Mouse (Mus musculus): Measurements from ENCODE around the gene Nagk.
"Not testable (repeated sequence)": the region's sequence is repeated elsewhere in the genome, so short reads cannot be mapped to it uniquely, and the experiment has no call there.

The Nagk gene

DNA sequence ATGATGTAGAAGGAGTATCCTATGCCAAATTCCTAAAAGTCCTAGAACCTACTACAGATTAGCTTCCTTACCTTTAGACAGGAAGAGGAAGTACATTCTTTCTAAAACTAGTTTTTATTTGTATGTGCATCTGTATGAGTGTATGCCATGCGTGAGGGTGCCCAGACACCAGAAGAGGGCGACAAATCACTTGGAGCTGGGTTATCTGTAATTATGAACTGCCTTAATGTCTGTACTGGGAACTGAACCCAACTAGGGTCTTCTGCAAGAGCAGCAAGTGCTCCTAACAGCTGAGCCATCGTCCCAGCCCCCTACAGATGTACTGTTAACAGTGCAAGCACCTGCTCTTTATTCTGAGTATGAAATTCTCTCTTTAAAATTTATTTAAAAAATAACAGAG is 21.0 kb downstream of the Nagk start:
- DNase-seq (ENCODE audit: low spot score in 2 of 2): no peak

DNA sequence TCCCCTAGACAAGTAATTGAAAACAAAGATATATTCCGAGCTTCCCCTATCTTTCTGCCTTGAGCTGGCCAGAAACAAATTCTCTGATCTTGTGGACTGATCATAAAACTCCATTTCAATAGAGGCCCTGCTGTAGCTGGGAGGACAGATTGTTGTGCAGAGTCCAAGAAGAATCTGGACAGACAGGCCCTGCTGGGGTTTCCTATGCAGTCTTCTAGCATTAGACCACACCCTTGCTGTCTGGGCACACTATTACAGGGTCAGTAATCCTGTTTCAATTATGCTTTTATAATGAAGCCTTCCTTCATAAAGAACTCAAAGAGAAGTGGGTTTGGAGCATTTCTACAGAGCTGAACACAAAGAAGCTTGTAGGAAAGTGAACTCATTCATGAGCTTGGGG is 24.2 kb downstream of the Nagk start:
- DNase-seq (ENCODE audit: low spot score in 2 of 2): no peak

DNA sequence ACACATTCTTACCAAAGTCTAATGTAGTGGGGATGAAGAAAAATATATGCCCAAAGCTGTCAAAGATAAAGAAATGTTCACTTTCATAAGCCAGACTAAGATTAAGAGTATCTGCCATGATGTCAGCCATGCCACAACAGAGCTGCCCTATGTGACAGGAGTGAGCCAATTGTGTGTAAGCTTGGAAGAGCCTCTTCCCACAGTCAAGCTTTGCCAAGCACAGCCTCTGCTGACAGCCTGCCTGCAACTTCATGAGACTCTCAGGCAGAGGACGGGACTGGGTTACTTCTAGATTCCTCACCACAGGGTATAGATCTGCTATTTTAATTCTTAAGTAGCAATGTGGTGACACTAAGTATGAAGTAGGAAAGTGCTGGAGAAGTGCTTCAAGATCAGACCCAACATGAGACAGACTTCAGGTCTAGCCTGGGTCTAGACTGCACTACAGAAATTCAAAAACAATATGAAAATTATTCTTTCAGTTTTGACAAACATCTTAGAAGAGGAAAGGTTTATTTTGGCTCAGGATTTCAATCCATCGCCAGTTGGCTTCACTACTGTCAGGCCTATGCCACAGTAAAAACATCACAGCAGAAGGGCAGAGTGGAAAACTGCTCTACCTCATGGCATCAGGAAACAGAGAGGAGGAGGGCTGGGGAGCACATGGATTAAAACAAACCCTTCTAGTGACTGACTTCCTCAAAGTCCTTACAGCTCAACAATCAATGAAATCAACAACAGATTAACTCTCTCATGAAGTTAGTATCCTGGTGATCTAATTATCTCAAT is 26.1 kb downstream of the Nagk start:
- no peak for DNase-seq (ENCODE audit: low spot score in 2 of 2)

DNA sequence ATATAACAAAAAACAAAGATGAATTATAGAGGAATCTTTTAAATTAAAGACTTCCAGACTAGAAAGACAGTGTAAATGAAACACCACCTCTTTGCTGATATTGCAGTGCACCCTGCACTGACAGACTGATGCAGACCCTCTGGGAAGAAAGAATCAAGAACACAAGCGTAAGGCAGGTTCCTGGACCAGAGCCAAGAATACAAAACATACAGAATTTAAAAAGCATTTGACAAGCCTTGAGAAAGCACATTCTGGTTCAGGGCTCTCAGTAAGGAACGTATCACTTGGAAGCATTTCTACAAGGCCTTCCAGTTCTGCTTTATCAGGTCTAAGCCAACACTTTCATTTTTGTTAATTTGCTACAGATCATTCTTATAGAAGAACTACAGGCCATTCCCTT is 27.1 kb downstream of the Nagk start:
- no peak for DNase-seq (ENCODE audit: low spot score in 2 of 2)

DNA sequence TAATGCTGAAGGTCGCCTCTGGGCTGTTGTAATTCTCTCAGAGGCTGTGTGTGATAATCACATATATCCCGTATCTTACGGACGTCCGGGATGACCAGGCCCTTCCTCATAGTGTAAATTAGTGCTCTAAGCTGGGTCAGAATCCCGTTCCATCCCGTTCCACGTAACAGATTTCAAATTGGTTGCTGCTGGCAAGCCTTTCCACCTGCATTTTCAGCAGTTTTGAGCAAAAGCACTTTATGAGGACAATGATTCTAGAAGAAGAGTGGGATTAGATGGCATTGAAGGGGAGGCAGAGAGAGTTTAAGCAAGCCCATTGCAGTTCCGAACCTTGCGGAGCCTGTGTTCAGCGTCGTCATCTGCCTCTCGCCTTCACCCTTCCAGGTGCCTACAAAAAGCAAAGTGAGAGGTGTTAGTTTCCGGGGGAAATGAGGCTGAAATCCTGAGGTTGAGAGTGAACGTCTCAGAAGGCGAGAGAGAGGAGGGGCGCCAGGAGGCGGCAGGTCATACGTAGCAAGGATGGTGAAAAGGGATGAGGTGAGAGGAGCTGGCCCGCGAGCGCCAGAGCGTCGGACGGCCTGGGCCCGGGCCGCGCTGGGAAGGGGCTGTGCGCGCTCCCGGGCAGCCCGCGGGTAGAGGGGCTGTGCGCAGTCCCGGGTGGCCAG is 36.3 kb downstream of the Nagk start:
- peak; percentile 59 to 63 for DNase-seq (ENCODE audit: low spot score in 2 of 2)

DNA sequence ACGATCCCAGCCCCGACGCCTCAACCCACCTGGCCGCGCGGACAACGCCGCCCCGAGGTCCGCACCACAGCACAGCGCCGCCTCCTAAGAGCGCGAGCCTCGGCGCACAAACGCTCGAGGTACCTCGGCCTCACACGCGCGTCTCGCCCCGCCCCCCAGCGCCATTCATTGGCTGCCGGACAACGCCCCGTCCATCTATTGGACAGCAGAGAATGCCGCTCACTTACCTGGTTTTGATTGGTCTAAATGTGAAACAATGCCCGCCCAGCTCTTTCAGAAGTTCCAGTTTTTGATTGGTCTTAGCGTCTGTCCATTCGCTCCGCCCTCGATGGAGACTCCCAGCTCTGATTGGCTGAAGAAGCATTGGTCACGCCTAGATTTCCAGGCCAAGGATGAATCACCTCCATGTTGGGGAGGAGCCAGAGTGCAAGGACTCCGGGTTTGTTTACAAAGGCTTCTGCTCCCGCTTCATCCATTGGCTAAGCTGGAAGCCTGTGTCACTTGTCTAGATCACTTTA is 36.9 kb downstream of the Nagk start, which contains the start of gene Paip2b:
Paip2b (minus strand) TSS at position 136 of the 518 bp plus-strand sequence.
- DNase-seq (ENCODE audit: low spot score in 2 of 2): peak; percentile 98 to 99

DNA sequence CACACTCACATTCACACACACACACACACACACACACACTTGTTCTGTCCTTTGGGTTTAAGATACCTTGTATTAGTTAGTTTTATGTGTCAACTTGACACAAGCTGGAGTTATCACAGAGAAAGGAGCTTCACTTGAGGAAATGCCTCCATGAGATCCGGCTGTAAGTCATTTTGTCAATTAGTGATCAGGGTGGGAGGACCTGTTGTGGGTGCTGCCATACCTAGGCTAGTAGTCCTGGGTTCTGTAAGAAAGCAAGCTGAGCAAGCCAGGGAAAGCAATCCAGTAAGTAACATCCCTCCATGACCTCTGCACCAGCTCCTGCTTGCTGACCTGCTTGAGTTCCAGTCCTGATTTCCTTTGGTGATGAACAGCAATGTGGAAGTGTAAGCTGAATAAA is 37.6 kb downstream of the Nagk start:
- DNase-seq (ENCODE audit: low spot score in 2 of 2): not testable (repeated sequence)

DNA sequence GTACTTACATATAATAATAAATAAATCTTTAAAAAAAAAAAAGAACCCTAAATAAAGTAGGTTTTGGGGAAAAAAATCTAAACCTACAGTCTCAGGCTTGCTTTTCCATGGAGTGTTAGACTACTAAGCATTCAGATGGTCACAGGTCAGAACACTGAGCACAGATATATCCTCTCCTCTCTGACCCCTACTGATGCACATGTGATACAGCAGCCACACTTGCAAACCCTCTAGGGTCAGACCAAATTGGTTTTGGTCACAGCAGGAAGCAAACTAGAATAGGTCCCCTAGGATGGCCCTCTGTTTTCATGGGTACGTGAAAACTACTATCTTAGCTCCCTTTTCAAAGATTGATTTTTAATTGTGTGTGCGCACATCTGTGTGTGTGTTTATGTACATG is 42.0 kb downstream of the Nagk start:
- DNase-seq (ENCODE audit: low spot score in 2 of 2): no peak

DNA sequence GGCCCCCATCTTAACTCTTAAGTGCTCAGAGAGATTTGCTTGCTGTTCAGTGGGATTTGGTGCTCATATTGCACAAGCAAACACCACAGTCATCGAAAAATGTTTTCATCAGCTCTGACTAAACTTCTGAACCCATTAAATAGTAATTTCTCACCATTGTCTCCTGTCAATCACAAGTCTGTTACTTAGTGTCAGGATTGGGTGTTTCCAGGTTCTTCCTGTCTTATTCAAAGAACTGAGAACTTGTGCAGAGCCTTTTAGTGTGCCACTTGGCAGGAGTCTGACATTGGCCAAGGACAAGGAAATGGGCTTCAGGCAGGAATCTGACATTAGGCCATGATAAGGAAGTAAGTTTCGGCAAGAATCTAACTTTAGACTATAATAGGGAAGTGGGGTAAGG is 43.3 kb downstream of the Nagk start:
- no peak for DNase-seq (ENCODE audit: low spot score in 2 of 2)

DNA sequence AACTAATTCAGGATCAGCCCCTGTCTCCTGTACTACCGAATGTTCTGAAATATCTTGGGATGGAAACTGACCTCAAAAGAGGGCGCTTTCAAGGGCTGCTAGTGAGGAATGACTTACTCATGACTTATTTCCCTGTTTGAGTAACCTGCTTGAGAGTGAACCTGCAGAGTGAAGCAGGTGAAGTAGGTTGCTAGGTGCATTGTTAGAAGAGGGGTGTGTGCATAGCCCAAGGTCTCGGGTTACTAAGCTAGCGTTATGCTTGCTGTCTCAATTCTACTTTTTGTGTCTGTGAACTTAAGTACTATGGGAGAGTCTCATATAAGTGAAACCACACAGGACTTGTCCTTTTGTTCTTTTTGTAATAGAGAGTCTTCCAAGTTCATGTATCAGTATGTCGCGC is 45.3 kb downstream of the Nagk start:
- DNase-seq (ENCODE audit: low spot score in 2 of 2): no peak

DNA sequence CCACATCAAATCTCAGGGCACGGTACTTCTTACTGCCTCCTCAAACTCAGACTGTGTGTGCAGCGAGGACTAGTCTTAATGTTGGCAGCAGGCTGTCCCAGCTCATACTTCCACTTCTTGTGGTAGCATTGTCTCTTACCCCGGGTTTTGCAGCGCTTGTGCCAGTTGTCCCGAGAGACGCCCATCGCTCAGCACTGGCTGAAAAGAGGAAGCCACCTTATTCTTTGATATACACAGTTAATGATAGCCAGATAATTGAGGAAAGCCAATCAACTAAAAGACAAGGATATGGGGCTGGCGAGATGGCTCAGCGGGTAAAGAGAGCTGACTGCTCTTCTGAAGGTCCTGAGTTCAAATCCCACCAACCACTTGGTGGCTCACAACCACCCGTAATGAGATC is 50.1 kb downstream of the Nagk start:
- DNase-seq (ENCODE audit: low spot score in 2 of 2): no peak

DNA sequence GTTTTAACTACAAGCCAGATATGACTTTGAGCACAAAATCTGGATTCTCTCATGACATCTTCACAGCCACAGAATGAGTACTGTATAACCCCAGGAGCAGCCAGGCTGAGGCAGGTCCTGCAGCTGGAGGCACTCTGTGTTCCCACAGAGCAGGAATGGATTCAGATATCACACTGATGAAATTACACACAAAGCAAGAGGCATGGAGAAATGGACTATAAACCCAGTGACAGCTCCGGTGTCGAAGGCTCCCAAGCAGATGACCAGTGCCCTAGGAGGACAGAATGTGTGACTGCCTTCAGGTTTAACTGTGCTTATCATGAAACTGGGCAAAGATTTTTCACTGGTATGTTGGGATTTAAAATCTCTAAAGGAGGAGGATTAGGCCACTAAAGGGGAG is 51.4 kb downstream of the Nagk start:
- DNase-seq (ENCODE audit: low spot score in 2 of 2): no peak

DNA sequence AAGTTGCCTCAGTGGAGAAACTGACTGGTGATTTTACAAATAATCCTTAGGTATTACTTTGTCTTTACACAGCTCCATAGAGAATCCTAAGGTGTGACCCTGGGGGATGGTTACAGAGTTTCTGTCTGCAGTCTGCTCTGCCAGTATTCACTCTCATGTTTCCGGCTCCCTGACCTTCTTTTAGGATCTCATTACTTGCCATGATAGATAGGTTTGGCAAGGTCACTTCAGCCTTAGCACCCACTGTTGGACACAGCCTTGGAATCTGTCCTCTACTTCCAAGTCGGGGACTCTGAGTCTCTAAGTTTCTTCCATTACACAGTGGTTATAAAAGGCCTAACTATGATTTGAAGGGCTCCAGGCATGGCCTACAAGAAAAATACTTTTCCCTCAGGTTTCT is 54.7 kb downstream of the Nagk start:
- DNase-seq (ENCODE audit: low spot score in 2 of 2): no peak

Data from natural killer cell, adult 2 months (primary cell).